Mouse (Mus musculus): Measurements from ENCODE around the gene Prdm10.

The Prdm10 gene

DNA sequence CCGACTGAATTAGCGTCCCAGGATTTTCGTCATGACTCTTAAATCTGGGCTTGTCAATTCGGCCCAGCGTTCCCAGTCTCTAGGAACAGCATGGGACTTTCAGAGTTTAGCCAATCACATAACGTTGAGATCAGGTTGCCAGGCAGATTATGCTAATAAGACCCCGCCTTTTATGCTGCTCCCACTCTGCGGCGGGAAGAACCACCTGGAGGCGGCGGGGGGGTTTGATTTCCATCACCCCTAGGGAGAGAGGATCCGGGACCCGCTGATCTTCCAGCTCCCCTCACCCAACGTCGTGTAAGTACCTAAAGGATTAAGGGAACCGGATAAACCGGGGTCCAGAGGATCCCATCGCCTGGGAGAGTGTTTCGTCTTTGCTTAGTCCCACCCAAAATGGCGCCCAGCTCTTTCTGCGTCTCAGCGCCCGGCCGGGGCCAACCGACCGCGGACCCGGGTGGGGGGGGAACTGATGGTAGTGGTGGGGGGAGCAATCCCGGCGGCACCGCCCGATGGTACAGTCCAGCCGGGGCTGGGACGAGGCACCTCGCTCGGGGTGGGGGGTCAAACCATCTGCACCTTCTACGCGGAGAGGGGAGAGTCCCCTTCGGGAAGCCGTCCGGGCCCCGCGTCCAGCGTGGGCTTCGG, at the start of gene Prdm10:
Gene Prdm10, plus strand, starts transcription at position 173 of the 645 bp plus-strand sequence.
- peak; percentile 95 to 97 for DNase-seq (ENCODE audit: low spot score in 2 of 2)

- no peak for DNase-seq (ENCODE audit: low spot score in 2 of 2)
These were observed 45.3 kb upstream of the Prdm10 start for GRCm38 (mm10) chr9:31235030-31235429.

GRCm38 (mm10) chr9:31235489-31235888, 44.8 kb upstream of the Prdm10 start:
- no peak for DNase-seq (ENCODE audit: low spot score in 2 of 2)

DNA sequence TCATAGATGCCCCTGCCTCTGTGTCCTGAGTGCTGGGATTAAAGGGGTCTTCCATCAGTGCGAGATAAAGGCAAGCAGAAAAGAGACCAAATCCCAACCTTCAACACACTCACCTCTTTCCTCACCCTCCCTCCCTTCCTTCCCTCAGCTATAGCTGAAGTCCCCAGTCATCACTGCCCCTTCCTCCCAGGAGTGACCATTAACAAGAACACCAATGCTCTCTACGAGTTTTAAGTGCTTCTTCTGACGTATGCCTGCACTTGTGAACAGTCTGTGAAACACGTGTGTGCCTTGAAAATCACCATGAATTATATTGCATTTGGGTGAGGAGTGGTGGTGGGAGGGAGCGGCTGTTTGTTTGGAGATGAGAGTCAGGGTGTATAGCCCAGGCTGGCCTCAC, 44.3 kb upstream of the Prdm10 start:
- DNase-seq (ENCODE audit: low spot score in 2 of 2): no peak

GRCm38 (mm10) chr9:31238526-31238925, 41.8 kb upstream of the Prdm10 start:
- no peak for DNase-seq (ENCODE audit: low spot score in 2 of 2)

DNA sequence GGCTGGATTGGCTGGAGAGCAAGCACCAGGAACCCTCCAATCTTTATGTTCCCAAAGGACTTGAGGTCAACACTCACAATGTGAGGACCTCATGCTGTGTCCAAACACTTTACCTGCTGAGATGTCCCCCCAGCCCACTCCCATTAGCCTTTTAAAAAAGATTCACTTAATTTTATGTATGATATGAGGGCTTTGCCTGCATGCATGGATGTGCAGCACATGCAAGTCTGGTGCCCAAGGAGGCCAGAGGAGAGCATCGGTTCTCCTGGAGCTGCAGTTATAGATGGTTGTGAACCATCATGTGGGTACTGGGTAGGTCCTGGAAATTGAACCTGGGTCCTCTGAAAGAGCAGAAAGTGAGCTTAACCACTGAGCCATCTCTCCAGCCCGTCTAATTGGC, 40.8 kb upstream of the Prdm10 start:
- no peak for DNase-seq (ENCODE audit: low spot score in 2 of 2)

DNA sequence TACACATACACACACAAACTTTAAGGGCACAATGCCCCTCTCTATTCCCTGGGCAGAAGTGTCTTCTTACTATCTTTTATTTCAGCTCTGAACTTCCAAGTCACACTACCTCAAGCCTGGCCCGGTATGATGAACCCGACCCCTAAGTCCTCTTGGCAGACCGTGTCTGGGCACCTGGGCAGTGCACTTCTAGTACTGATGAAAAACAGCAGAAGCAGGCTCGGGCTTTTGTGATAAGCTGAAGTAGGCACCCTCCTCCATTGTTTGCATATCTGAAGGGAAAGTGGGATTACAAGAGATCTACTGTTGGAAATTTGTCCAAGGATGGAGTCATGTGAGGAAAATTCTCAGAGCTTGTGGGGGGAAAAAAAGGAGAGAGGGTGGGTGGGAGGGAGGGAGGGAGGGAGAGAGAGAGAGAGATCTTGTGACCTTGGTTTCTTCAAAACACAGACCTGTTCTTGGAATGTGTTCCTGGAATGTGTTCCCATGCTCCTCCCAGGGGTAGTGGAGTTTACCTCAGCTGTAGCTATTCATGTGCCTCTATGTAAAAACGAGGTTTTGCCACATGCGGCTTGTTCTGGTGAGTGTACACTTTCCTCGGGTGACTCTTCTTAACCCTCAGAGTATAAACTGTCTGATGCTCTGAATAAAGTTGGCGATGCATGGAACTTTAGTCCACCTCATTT, 39.7 kb upstream of the Prdm10 start:
- DNase-seq (ENCODE audit: low spot score in 2 of 2): no peak

DNA sequence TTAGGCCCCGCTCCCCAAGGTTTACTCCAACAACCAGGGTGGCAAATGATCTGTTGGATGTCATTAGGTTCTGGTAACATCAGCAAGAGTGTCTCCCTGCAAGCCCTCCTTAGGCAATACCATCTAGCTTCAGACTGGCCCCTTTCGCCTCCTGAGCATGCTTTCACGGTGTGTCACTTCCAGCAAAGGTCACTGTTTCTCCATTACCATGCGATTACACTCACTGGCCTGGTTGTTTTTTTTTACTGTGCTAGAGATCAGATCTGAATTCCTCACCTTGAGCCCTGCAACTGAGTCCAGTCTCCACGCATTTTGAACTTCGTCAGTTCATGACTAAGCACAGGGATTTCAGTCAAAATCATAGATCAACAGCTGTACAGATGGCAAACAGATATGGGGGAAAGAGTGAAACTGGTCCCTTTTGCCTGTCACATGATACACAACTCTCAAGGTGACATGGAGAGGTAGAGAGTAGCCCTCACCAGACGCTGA, 39.1 kb upstream of the Prdm10 start:
- no peak for DNase-seq (ENCODE audit: low spot score in 2 of 2)

- peak; percentile 25 to 69 for DNase-seq (ENCODE audit: low spot score in 2 of 2)
These were observed 36.9 kb upstream of the Prdm10 start for GRCm38 (mm10) chr9:31243306-31243938.

- DNase-seq (ENCODE audit: low spot score in 2 of 2): no peak
These were observed 36.4 kb upstream of the Prdm10 start for GRCm38 (mm10) chr9:31243939-31244333.

GRCm38 (mm10) chr9:31245006-31245405, 35.3 kb upstream of the Prdm10 start:
- no peak for DNase-seq (ENCODE audit: low spot score in 2 of 2)

DNA sequence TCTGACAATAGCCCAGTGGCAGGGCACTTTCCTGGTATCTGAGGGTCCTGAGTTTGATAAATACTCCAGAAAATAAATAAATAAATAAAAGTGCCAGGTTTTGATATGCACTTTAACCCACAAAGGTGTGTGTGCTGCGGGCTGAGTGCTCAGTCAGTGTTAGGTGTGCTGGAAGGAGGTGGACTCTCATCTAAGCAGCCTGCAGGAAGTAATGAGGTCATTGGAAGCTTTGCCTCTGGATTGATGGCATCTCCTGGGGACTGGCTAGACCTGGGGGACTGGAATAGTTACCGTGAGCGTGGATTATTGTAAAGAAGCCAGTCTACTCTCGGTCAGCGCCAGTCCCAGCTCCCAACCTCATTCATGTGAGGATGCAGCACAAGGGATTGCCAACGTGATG, 33.9 kb upstream of the Prdm10 start:
- DNase-seq (ENCODE audit: low spot score in 2 of 2): no peak

DNA sequence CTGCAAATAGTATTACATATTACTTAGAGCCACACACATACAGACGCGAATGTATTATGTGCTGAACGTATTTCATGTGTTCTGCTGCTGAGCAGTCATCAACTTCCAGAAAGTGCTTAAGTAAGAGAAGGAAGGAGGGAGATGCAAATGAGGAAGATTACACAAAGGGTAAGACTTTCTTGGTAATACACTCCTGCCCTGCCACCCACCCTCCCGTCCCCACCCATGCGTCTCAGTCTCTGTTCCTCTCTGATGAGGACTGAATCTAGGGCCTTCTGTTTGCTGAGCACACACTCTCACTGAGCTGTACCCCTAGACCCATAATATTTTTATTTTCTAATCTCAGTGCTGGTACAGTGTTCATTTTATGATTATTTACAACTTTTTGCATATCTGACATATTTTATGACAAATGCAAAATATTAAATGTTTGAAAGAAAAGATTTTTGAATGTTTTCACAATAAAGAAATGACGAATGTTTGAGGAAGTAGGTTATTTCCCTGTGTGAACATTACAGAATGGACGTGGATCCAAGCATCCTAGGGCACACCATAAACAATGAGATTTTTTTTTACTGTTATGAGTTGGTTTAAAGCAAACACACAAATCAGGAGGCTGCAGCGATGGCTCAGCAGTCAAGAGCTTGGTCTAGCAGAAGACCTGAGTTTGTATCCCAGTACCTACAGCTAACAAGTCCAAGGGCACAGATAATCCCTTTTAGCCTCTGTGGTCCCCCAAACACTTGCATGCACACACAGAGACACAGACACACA, 32.7 kb upstream of the Prdm10 start:
- DNase-seq (ENCODE audit: low spot score in 2 of 2): no peak

GRCm38 (mm10) chr9:31252182-31252799, 28.0 kb upstream of the Prdm10 start:
- DNase-seq (ENCODE audit: low spot score in 2 of 2): peak; percentile 90 to 92

DNA sequence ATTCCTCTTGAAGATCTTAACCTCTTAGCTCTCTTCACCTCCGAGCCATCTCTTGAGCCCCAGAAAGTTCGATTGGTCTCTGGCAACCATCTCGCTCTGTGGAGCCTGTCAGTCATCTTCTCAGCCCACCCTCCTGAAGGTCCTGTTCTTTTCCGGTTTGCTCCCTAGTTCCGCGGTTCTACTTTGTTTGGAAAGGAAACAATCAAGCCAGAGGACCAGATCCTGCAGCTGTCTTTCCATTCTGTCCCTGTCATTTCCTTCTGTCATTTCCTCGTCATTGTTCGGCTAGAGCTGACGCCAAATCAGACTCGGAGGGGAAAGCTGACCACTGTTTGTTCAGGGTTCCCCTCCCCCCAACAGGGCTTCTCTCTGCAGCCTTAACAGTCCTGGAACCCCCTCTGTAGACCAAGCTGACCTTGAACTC, 27.0 kb upstream of the Prdm10 start:
- peak; percentile 40 to 74 for DNase-seq (ENCODE audit: low spot score in 2 of 2)

- DNase-seq (ENCODE audit: low spot score in 2 of 2): peak; percentile 30 to 69
These were observed 26.3 kb upstream of the Prdm10 start for GRCm38 (mm10) chr9:31253866-31254696.

DNA sequence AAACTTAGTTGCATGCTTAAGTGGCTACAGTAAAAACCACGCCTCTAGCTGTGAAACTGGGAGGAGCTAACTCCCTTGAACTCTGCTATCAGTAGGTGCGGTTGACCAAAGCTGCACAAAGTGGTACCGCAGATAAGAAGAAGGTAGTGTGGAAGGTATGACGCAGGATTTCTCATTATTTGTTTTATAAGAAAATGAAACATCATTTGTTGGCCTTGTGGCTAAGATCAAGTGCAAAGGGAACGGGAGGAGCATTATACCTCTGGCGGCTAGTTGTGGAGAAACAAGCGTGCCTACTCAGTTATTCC, 25.7 kb upstream of the Prdm10 start:
- DNase-seq (ENCODE audit: low spot score in 2 of 2): peak; percentile 71 to 76

DNA sequence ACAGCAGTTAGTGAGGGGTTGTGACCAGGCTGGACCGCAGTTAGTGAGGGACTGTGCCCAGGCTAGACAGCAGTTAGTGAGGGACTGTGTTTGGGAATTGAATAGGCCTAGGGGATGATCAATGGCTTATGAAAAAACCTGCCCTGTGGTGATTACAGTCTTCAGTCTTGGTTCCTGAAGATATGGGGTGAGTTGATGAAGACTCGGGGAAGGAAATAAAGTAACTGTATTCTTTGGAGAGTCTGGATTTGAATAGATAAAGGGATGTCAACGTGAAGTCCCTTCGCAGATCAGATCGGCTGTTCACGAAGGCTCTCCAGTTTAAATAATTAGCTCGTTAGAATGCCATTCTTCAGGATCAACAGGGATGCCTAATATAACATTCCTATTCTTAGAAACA, 24.4 kb upstream of the Prdm10 start:
- DNase-seq (ENCODE audit: low spot score in 2 of 2): no peak

GRCm38 (mm10) chr9:31258237-31258636, 22.1 kb upstream of the Prdm10 start:
- no peak for DNase-seq (ENCODE audit: low spot score in 2 of 2)

- DNase-seq (ENCODE audit: low spot score in 2 of 2): no peak
These were observed 20.1 kb upstream of the Prdm10 start for GRCm38 (mm10) chr9:31260219-31260618.

Measured in spleen, postnatal 4 days (tissue).